Mouse (Mus musculus): ENCODE measurements around the gene Snx14. TPM values are rescaled to one million over a fixed set of nuclear protein-coding genes. Genes with fewer than 3 reads are reported as not detected.

The Snx14 gene
- total and polyA plus RNA-seq, 2 experiments from 2014 or later, result 21.7 to 21.9 TPM

DNA sequence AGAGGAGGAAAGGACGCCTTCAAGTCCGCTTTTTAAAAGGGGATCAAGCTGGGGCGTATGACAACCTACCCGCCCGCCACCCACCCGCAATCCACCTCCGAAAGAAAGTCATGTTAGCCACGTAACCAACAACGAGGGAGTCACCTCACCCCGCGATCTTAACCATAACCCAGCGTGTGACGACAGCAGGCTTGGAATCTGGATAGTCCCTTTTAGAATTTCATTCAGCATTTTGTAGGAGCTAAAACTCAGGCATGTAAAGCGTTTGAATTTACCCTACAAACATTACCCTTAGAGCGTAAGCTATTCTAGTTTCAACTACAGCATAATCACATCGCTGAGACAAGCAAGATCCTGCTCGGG is 461 bp upstream of the Snx14 start:
- H3K27ac ChIP-seq (ENCODE audit: low read depth), result peak overlapping the region; percentile 92

DNA sequence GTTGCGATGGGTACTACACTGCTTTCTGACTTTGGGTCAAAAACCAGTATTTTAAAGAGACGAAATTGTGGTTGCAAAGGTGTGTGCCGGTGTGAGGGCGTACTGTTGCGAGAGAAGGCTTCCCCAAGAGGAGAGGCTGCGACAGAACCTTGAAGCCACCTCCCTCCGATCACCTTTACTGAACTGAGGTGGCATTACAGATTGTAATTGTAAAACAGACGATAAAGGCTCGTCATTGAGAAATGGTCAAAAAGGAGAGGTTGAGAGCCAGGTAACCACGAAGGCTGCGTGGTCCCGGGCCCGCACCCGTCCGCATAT is 562 bp downstream of the Snx14 start:
- ATAC-seq (ENCODE audit: insufficient read depth, low read depth) (no peak), DNase-seq (ENCODE audit: low spot score) (no peak)
- Histone ChIP-seq H3K9me3 (replicated peaks; ENCODE audit: control insufficient read depth, low read length) (no peaks in the 10 kb centered on the region), H3K4me2 (ENCODE audit: low read depth, low read length) (peak overlapping the region; percentile 89), H3K36me3 (replicated peaks; ENCODE audit: control insufficient read depth, insufficient read depth, low read length) (no peaks in the 10 kb centered on the region), H3K9ac (replicated peaks; ENCODE audit: low read depth, low read length) (peak overlapping the region; percentile 92), H3K27me3 (ENCODE audit: control insufficient read depth, insufficient read depth, low read length) (no peaks in the 10 kb centered on the region), H3K4me3 (ENCODE audit: low read depth, low read length) (peak overlapping the region; percentile 89), H3K27ac (ENCODE audit: low read depth) (peak overlapping the region; percentile 92), H3K4me1 (ENCODE audit: control insufficient read depth, insufficient read depth) (peaks cover 10% of the 10 kb centered on the region; the same call in 1 of the 2 replicates)
- no peak for TF ChIP-seq EP300 (IDR thresholded peaks at IDR 0.05; ENCODE audit: low read depth)
- TF ChIP-seq CTCF (IDR thresholded peaks at IDR 0.05; ENCODE audit: low read depth), result no peak
- under 1% methylated on average over 15 of the region's 15 CpGs for WGBS

More for the DNA sequence above, 461 bp upstream of the Snx14 start:
- ATAC-seq (ENCODE audit: insufficient read depth, low read depth), result peak; percentile 19
- Histone ChIP-seq H3K9ac (replicated peaks; ENCODE audit: low read depth, low read length) (peak overlapping the region; percentile 92), H3K4me3 (ENCODE audit: low read depth, low read length) (peak overlapping the region; percentile 89), H3K27me3 (ENCODE audit: control insufficient read depth, insufficient read depth, low read length) (no peaks in the 10 kb centered on the region), H3K4me2 (ENCODE audit: low read depth, low read length) (peak overlapping the region; percentile 89), H3K4me1 (ENCODE audit: control insufficient read depth, insufficient read depth) (peaks cover 10% of the 10 kb centered on the region; the same call in 1 of the 2 replicates), H3K9me3 (replicated peaks; ENCODE audit: control insufficient read depth, low read length) (no peaks in the 10 kb centered on the region), H3K36me3 (replicated peaks; ENCODE audit: control insufficient read depth, insufficient read depth, low read length) (0 out of 2 replicates have a peak, but pooled peaks cover under 1% of the 10 kb centered on the region)
- DNase-seq (ENCODE audit: low spot score), result peak; percentile 43
- under 1% methylated on average over 17 of the region's 17 CpGs for WGBS
- TF ChIP-seq EP300 (IDR thresholded peaks at IDR 0.05; ENCODE audit: low read depth), result no peak
- no peak for TF ChIP-seq CTCF (IDR thresholded peaks at IDR 0.05; ENCODE audit: low read depth)

DNA sequence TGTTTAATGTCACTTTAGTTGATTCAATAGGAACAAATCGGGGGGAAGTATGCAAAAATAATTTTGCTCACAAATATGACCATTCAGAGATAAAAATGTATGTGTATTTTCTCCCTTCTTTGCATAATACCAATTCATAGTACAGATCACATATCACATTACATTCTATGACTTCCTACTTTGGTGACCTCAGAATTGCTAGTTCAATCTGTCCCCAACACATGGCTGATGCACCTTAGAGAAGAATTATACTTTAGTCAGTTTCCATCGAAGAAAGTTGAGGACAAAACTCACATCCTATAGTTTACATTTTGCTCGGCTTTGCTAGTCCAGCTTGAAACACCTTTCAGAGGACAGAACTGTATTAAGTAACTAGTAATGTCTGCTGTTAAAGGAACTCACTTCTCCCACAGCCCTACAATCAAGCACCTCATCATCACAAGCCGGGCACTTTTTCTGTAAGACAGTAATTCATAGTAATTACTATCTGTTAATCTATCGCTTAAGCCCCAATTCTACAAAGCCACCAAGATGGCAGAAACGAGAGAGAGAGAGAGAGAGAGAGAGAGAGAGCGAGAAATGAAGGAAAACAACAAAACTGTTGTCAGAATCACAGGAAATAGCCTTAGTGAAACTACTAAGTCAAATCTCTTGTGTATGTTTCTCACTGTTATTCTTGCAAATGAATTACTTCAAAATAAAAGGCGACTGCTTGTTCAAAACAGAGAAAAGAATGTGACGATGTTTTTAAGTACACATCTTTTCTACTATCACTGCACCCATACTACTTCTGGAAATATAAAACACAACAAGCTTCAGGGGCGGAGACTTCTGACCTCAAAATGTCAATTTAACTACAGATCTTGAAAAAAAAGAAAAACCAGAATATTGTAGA is 1.2 kb downstream of the Snx14 start:
- TF ChIP-seq EP300 (IDR thresholded peaks at IDR 0.05; ENCODE audit: low read depth) (no peak), CTCF (IDR thresholded peaks at IDR 0.05; ENCODE audit: low read depth) (no peak)

DNA sequence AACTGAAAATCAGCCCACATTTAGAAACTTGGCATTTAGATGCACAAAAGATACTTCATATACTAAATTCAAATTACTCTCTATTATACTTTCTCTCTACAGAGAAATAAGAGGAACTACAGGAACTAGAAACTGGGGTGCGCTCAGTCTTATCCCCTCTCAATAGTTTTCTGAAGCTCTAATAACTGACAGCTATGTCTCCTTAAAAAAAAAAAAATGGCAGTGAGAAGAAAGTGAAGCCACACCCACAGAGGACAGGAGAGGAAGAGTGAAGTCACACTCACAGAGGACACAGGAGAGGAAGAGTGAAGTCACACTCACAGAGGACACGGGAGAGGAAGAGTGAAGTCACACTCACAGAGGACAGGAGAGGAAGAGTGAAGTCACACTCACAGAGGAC is 14.4 kb downstream of the Snx14 start:
- Histone ChIP-seq H3K9me3 (replicated peaks; ENCODE audit: control insufficient read depth, low read length) (0 out of 2 replicates have a peak, but pooled peaks cover 2% of the 10 kb centered on the region), H3K27me3 (ENCODE audit: control insufficient read depth, insufficient read depth, low read length) (no peaks in the 10 kb centered on the region), H3K36me3 (replicated peaks; ENCODE audit: control insufficient read depth, insufficient read depth, low read length) (peaks cover 23% of the 10 kb centered on the region), H3K4me2 (ENCODE audit: low read depth, low read length) (no peak overlapping the region), H3K9ac (replicated peaks; ENCODE audit: low read depth, low read length) (no peak overlapping the region), H3K4me1 (ENCODE audit: control insufficient read depth, insufficient read depth) (no peaks in the 10 kb centered on the region), H3K27ac (ENCODE audit: low read depth) (no peak overlapping the region), H3K4me3 (ENCODE audit: low read depth, low read length) (no peak overlapping the region)
- DNase-seq (ENCODE audit: low spot score), result no peak
- TF ChIP-seq CTCF (IDR thresholded peaks at IDR 0.05; ENCODE audit: low read depth), result no peak
- no peak for TF ChIP-seq EP300 (IDR thresholded peaks at IDR 0.05; ENCODE audit: low read depth)
- WGBS, result 68% methylated on average over 2 of the region's 2 CpGs
- no peak for ATAC-seq (ENCODE audit: insufficient read depth, low read depth)

More for the DNA sequence above, 1.2 kb downstream of the Snx14 start:
- Histone ChIP-seq H3K27me3 (ENCODE audit: control insufficient read depth, insufficient read depth, low read length) (no peaks in the 10 kb centered on the region), H3K4me2 (ENCODE audit: low read depth, low read length) (peak overlapping the region; percentile 89), H3K9ac (replicated peaks; ENCODE audit: low read depth, low read length) (peak overlapping the region; percentile 92), H3K36me3 (replicated peaks; ENCODE audit: control insufficient read depth, insufficient read depth, low read length) (no peaks in the 10 kb centered on the region), H3K27ac (ENCODE audit: low read depth) (peak overlapping the region; percentile 92), H3K4me3 (ENCODE audit: low read depth, low read length) (peak overlapping the region; percentile 89), H3K9me3 (replicated peaks; ENCODE audit: control insufficient read depth, low read length) (no peaks in the 10 kb centered on the region), H3K4me1 (ENCODE audit: control insufficient read depth, insufficient read depth) (peaks cover 10% of the 10 kb centered on the region; the same call in 1 of the 2 replicates)
- WGBS, result 41% methylated on average over 10 of the region's 10 CpGs
- ATAC-seq (ENCODE audit: insufficient read depth, low read depth), result no peak
- peak; percentile 23 for DNase-seq (ENCODE audit: low spot score)

DNA sequence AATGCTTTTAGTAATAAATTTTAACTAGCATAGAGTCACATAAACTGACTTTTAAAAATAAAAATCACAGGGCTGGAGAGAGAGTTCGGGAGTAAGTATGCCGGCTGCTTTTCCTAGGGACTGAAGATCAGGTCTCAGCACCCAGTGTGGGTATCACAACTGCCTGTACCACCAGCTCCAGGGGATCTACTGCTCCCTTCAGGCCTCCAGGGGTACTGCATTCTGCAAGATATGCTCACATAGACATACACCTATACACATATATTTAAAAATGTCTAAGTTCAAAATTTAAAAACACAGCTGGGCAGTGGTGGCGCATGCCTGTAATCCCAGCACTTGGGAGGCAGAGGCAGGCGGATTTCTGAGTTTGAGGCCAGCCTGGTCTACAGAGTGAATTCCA is 16.3 kb downstream of the Snx14 start:
- Histone ChIP-seq H3K36me3 (replicated peaks; ENCODE audit: control insufficient read depth, insufficient read depth, low read length) (peaks cover 34% of the 10 kb centered on the region), H3K9me3 (replicated peaks; ENCODE audit: control insufficient read depth, low read length) (0 out of 2 replicates have a peak, but pooled peaks cover 2% of the 10 kb centered on the region), H3K4me3 (ENCODE audit: low read depth, low read length) (no peak overlapping the region), H3K27me3 (ENCODE audit: control insufficient read depth, insufficient read depth, low read length) (no peaks in the 10 kb centered on the region), H3K4me1 (ENCODE audit: control insufficient read depth, insufficient read depth) (no peaks in the 10 kb centered on the region), H3K9ac (replicated peaks; ENCODE audit: low read depth, low read length) (no peak overlapping the region), H3K27ac (ENCODE audit: low read depth) (no peak overlapping the region), H3K4me2 (ENCODE audit: low read depth, low read length) (no peak overlapping the region)
- TF ChIP-seq CTCF (IDR thresholded peaks at IDR 0.05; ENCODE audit: low read depth) (no peak), EP300 (IDR thresholded peaks at IDR 0.05; ENCODE audit: low read depth) (no peak)
- 95% methylated on average over 4 of the region's 4 CpGs for WGBS
- no peak for DNase-seq (ENCODE audit: low spot score)
- no peak for ATAC-seq (ENCODE audit: insufficient read depth, low read depth)

All from heart, postnatal 0 days (tissue).